Mouse (Mus musculus): ENCODE results near the gene Sphk1. TPM values are rescaled to one million over a fixed set of nuclear protein-coding genes. Genes with fewer than 3 reads are reported as not detected.

The Sphk1 gene
- total RNA-seq, 2 experiments from 2014 or later, result 6.1 to 6.8 TPM

DNA sequence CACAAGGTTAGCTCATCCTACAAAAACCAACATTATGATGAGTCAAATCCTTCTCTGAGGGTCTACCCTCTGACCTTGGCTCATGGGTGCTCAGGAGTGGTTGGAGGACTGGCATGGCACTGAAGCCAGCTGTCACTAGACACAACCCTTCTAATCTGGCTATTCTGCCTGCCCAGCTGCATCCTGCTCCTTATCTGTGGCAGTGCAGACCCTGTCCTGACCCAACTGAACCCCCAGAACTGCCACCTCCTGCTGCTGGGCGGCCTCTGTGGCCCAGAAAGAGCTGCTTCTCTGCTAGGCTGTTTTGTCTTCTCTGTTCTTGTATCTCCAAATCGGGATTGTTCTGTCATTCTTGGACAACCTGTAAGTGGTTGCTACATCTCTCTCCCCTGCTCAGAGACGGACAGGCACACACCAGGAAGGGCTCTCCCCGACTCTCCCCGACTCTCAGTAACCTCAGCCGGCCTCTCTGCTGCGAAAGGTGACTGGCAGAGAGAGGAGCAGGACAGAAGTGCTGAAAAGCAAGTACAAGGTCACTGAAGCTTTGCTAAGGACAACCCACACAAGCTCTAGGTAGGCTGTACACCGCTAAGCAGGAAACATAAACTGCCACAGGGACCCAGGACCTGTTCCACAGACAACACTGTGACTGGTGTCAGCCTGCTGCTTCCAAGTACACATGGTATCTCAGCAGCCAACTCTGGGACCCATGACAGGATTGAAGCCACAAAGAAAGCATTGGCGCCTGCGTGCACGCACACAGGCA is 18.7 kb downstream of the Sphk1 start:
- Histone ChIP-seq H3K4me3 (no peak overlapping the region), H3K27ac (no peak overlapping the region)
- no peak for DNase-seq (ENCODE audit: extremely low spot score in 1 of 2, low spot score in 2 of 2)
- no peak for TF ChIP-seq CTCF (IDR thresholded peaks at IDR 0.05)
- intact Hi-C loops (cut with DNase I), result no loop called here

GRCm38 (mm10) chr11:116550748-116551147 is 20.0 kb downstream of the Sphk1 start:
- DNase-seq (ENCODE audit: extremely low spot score in 1 of 2, low spot score in 2 of 2), result no peak
- TF ChIP-seq CTCF (IDR thresholded peaks at IDR 0.05), result no peak
- intact Hi-C loops (cut with DNase I), result no loop called here
- no peak overlapping the region for H3K27ac ChIP-seq
- H3K4me3 ChIP-seq, result no peak overlapping the region

- intact Hi-C loops (cut with DNase I), result no loop called here
- Histone ChIP-seq H3K4me3 (no peak overlapping the region), H3K27ac (no peak overlapping the region; the same call in 1 of the 2 replicates)
- TF ChIP-seq CTCF (IDR thresholded peaks at IDR 0.05), result no peak
- DNase-seq (ENCODE audit: extremely low spot score in 1 of 2, low spot score in 2 of 2), result no peak
Measured at GRCm38 (mm10) chr11:116552194-116552593, 21.5 kb downstream of the Sphk1 start.

DNA sequence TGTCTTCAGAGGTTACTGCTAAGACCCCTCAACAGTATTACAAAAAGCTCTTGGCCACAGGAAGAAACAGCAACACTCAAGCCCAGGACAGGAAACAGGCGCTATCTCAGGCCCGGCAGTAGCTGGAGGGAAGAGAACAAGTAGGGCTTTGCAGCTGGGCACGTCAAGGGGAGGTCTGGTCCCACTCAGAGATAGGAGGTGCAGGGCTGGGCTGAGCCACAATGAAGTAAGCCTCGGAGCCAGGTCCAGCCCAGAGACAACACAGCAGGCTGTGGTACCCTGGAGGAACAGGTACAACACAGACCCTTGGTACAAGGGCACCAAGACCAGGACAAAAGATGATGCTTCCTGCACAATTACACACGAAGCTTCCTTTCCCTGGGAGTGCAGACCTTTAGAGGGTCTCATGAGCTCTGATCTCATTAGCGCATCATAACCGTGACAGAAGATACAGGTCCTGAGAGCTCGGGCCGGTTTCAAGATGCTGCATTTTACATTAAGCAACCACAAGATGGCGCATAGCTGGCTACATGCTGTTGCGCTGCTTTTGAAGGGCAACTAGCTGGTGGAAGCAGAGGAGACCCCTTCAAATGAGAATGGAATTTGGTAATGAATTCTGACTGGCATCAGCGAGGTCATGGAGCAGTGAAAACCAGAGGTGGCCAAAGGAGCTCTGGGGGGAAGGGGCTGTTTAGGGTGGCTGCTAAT is 23.6 kb downstream of the Sphk1 start:
- no peak for DNase-seq (ENCODE audit: extremely low spot score in 1 of 2, low spot score in 2 of 2)
- H3K27ac ChIP-seq, result no peak overlapping the region
- TF ChIP-seq CTCF (IDR thresholded peaks at IDR 0.05), result peak; percentile 76
- intact Hi-C loops (cut with DNase I), result loop anchor here (1.0 kb wide), 1 partner anchor 74 kb away; no protein-coding TSS in a partner anchor
- H3K4me3 ChIP-seq, result no peak overlapping the region

- no peak overlapping the region for H3K27ac ChIP-seq
- intact Hi-C loops (cut with DNase I), result no loop called here
- DNase-seq (ENCODE audit: extremely low spot score in 1 of 2, low spot score in 2 of 2), result no peak
- TF ChIP-seq CTCF (IDR thresholded peaks at IDR 0.05), result no peak
- no peak overlapping the region for H3K4me3 ChIP-seq
Measured at GRCm38 (mm10) chr11:116555572-116555971, 24.8 kb downstream of the Sphk1 start.

- TF ChIP-seq CTCF (IDR thresholded peaks at IDR 0.05), result no peak
- Histone ChIP-seq H3K4me3 (no peak overlapping the region), H3K27ac (no peak overlapping the region)
- DNase-seq (ENCODE audit: extremely low spot score in 1 of 2, low spot score in 2 of 2), result no peak
- intact Hi-C loops (cut with DNase I), result no loop called here
Measured at GRCm38 (mm10) chr11:116556308-116556707, 25.6 kb downstream of the Sphk1 start.

- no peak overlapping the region for H3K4me3 ChIP-seq
- TF ChIP-seq CTCF (IDR thresholded peaks at IDR 0.05), result no peak
- no peak for DNase-seq (ENCODE audit: extremely low spot score in 1 of 2, low spot score in 2 of 2)
- H3K27ac ChIP-seq, result no peak overlapping the region
- intact Hi-C loops (cut with DNase I), result no loop called here
Measured at GRCm38 (mm10) chr11:116565283-116566041, 34.7 kb downstream of the Sphk1 start.

GRCm38 (mm10) chr11:116567531-116567930 is 36.8 kb downstream of the Sphk1 start:
- no peak for DNase-seq (ENCODE audit: extremely low spot score in 1 of 2, low spot score in 2 of 2)
- Histone ChIP-seq H3K27ac (no peak overlapping the region), H3K4me3 (no peak overlapping the region)
- TF ChIP-seq CTCF (IDR thresholded peaks at IDR 0.05), result no peak
- intact Hi-C loops (cut with DNase I), result no loop called here

GRCm38 (mm10) chr11:116570821-116571220 is 40.1 kb downstream of the Sphk1 start:
- no peak overlapping the region for H3K4me3 ChIP-seq
- intact Hi-C loops (cut with DNase I), result no loop called here
- H3K27ac ChIP-seq, result no peak overlapping the region
- no peak for DNase-seq (ENCODE audit: extremely low spot score in 1 of 2, low spot score in 2 of 2)
- no peak for TF ChIP-seq CTCF (IDR thresholded peaks at IDR 0.05)

DNA sequence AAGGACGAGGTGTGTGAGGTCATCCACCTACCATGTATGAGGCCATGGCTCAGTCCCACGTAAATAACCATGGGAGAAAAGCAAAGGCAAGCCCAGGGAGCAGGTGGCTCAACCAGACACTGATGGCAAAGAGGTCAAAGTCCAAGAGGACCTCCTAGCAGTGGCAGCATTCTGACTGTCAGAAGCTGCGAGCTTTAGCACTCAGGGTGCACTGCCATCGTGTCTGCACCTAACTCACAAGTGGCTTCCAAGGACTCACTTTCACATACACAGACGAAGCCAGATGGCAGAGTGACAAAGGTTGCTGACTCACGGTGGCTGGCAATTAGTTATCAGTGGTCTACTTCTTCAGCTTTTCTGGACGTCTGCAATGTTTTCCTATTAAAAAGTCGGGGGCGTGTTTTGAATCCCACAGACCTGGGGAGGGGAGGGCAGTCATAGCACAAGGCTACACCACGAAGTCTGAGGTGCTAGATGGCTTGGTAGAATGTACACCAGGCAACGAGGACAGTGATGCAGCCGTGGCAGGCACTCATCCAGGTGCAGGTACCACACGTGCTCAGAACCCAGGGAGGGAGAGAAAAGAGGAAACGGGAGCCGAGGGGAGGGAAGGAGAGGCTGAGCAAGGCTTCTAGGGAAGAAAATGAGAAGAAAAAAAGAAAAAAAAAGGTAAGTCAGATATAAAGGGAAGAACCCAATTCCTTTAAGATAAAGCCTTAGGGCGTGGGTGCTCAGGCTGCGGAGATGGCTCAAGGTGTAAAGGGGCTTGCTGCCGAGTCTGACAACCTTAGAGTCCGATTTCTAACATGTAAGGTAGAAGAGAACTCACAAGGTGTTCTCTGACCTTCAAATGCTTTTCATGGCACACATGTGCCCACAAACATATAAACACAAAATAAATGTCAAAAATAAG is 41.3 kb downstream of the Sphk1 start:
- Histone ChIP-seq H3K27ac (peak overlapping the region; percentile 82), H3K4me3 (no peak overlapping the region)
- intact Hi-C loops (cut with DNase I), result no loop called here
- TF ChIP-seq CTCF (IDR thresholded peaks at IDR 0.05), result no peak
- DNase-seq (ENCODE audit: extremely low spot score in 1 of 2, low spot score in 2 of 2), result no peak
